Mouse (Mus musculus) olfactory bulb, adult 2 months (tissue): Measurements from ENCODE around the gene Fbxl5.

Source experiments
- CTCF ChIP-seq: fragments of 200-500 bp; IDR thresholded peaks from 2 replicates; pipeline ENCODE4 v1.5.1; 2012; ENCODE audit warnings: low read depth, mild to moderate bottlenecking, low read length, moderate library complexity; ENCODE audit not compliant: insufficient read depth
- POLR2A ChIP-seq: fragments of 200-500 bp; IDR thresholded peaks from 2 replicates; pipeline ENCODE4 v1.6.1; 2012; ENCODE audit warnings: mild to moderate bottlenecking, low read depth, low read length, moderate library complexity; ENCODE audit not compliant: insufficient read depth

- TF ChIP-seq CTCF (no peak), POLR2A (no peak)
Measured at GRCm38 (mm10) chr5:43799530-43799929, 21.9 kb downstream of the Fbxl5 start.
